Mouse (Mus musculus) CH12.LX (cell line): Measurements from ENCODE around the gene Pbrm1. TPM values are rescaled to one million over a fixed set of nuclear protein-coding genes. Genes with fewer than 3 reads are reported as not detected.

Experiments used
- DNase-seq: peaks from one replicate; pipeline ENCODE4 v3.0.0-alpha.2; 2013; ENCODE audit errors: extremely low read depth
- H3K27ac ChIP-seq: 2 replicates; pipeline ENCODE4 v1.5.1; 2012; ENCODE audit warnings: low read depth, mild to moderate bottlenecking, control low read depth, moderate library complexity; ENCODE audit not compliant: insufficient read depth
- H3K27me3 ChIP-seq: replicated peaks from 2 replicates; pipeline ENCODE3; 2012; ENCODE audit warnings: inconsistent platforms
- H3K36me3 ChIP-seq, 2 experiments: replicated peaks in 1 of 2; 2 replicates each; pipeline versions ENCODE3 to v1.6.1; 2012; ENCODE audit warnings: inconsistent platforms in 1 of 2, low read length in 1 of 2, mild to moderate bottlenecking in 1 of 2, mixed read lengths in 1 of 2, moderate library complexity in 1 of 2; ENCODE audit not compliant: control insufficient read depth in 1 of 2, insufficient read depth in 1 of 2
- H3K4me1 ChIP-seq, 2 experiments: 2 replicates each; pipeline ENCODE4 v1.6.1; 2012; ENCODE audit warnings: inconsistent platforms in 1 of 2, moderate library complexity in 1 of 2; ENCODE audit not compliant: insufficient read depth in 2 of 2, control insufficient read depth in 1 of 2
- H3K4me2 ChIP-seq: 2 replicates; pipeline ENCODE4 v1.6.1; 2012; ENCODE audit warnings: low read depth, mild to moderate bottlenecking, control low read depth; ENCODE audit not compliant: poor library complexity, insufficient read depth, severe bottlenecking
- H3K4me3 ChIP-seq, 3 experiments: fragments of 150-350 bp in 1 of 3; sonication (generic) in 1 of 3; replicated peaks in 1 of 3; 2 replicates each; pipeline versions ENCODE3 to v1.5.1; 2011 to 2012; ENCODE audit warnings: low read depth in 2 of 3, low read length in 2 of 3, mild to moderate bottlenecking in 2 of 3, moderate library complexity in 2 of 3, control low read depth in 1 of 3, improper control_type of control experiment in 1 of 3, inconsistent platforms in 1 of 3, mixed read lengths in 1 of 3; ENCODE audit not compliant: poor library complexity in 1 of 3
- H3K79me2 ChIP-seq: replicated peaks from 2 replicates; pipeline ENCODE4 v1.6.1; 2012; ENCODE audit warnings: mild to moderate bottlenecking, moderate library complexity; ENCODE audit not compliant: control insufficient read depth, poor library complexity, insufficient read depth, severe bottlenecking; ENCODE audit errors: extremely low read depth
- H3K9ac ChIP-seq: 2 replicates; pipeline ENCODE4 v1.6.1; 2012; ENCODE audit warnings: low read depth, mild to moderate bottlenecking, control low read depth, moderate library complexity; ENCODE audit not compliant: insufficient read depth
- H3K9me3 ChIP-seq: replicated peaks from 2 replicates; pipeline ENCODE3; 2012; ENCODE audit warnings: low read length, inconsistent platforms, mixed read lengths
- BHLHE40 ChIP-seq: IDR thresholded peaks from 2 replicates; pipeline ENCODE4 v1.6.1; 2011; ENCODE audit warnings: mild to moderate bottlenecking, low read depth, low read length, improper control_type of control experiment
- CHD1 ChIP-seq: IDR thresholded peaks from 2 replicates; pipeline ENCODE4 v1.6.1; 2012; ENCODE audit warnings: low read depth, low read length, improper control_type of control experiment, inconsistent platforms
- CHD2 ChIP-seq: IDR thresholded peaks from 2 replicates; pipeline ENCODE4 v1.6.1; 2011; ENCODE audit warnings: low read length, improper control_type of control experiment
- CTCF ChIP-seq, 2 experiments: IDR thresholded peaks in 1 of 2; conservative IDR thresholded peaks in 1 of 2; 2 replicates each; pipeline ENCODE4 v1.5.1; 2011 to 2012; ENCODE audit warnings: low read depth in 2 of 2, low read length in 2 of 2, improper control_type of control experiment in 1 of 2, inconsistent platforms in 1 of 2, mild to moderate bottlenecking in 1 of 2, moderate library complexity in 1 of 2
- E2F4 ChIP-seq: IDR thresholded peaks from 2 replicates; pipeline ENCODE4 v1.6.1; 2011; ENCODE audit warnings: low read depth, low read length, improper control_type of control experiment; ENCODE audit not compliant: insufficient replicate concordance
- EP300 ChIP-seq: IDR thresholded peaks from 2 replicates; pipeline ENCODE4 v1.6.1; 2011; ENCODE audit warnings: low read length, improper control_type of control experiment
- GABPA ChIP-seq: IDR thresholded peaks from 2 replicates; pipeline ENCODE4 v1.6.1; 2012; ENCODE audit warnings: low read depth, low read length, improper control_type of control experiment, inconsistent platforms; ENCODE audit not compliant: insufficient replicate concordance
- IRF4 ChIP-seq: IDR thresholded peaks from 2 replicates; pipeline ENCODE4 v1.6.1; 2014; ENCODE audit warnings: low read depth, mild to moderate bottlenecking, inconsistent platforms, low read length, improper control_type of control experiment
- JUN ChIP-seq: IDR thresholded peaks from 2 replicates; pipeline ENCODE4 v1.6.1; 2011; ENCODE audit warnings: low read depth, mild to moderate bottlenecking, low read length, improper control_type of control experiment, moderate library complexity; ENCODE audit not compliant: insufficient read depth
- KAT2A ChIP-seq: IDR thresholded peaks from 2 replicates; pipeline ENCODE4 v1.6.1; 2012; ENCODE audit warnings: low read length, improper control_type of control experiment, inconsistent platforms; ENCODE audit not compliant: insufficient replicate concordance
- MAFK ChIP-seq: IDR thresholded peaks from 2 replicates; pipeline ENCODE4 v1.6.1; 2011; ENCODE audit warnings: low read length, improper control_type of control experiment; ENCODE audit not compliant: insufficient replicate concordance
- MXI1 ChIP-seq: IDR thresholded peaks from 2 replicates; pipeline ENCODE4 v1.6.1; 2011; ENCODE audit warnings: mild to moderate bottlenecking, low read depth, low read length, improper control_type of control experiment
- NRF1 ChIP-seq: IDR thresholded peaks from 2 replicates; pipeline ENCODE4 v1.6.1; 2014; ENCODE audit warnings: low read depth, mild to moderate bottlenecking, inconsistent platforms, low read length, improper control_type of control experiment, moderate library complexity
- PAX5 ChIP-seq: IDR thresholded peaks from 2 replicates; pipeline ENCODE4 v1.6.1; 2012; ENCODE audit warnings: low read length, inconsistent platforms, mixed read lengths
- POLR2A ChIP-seq: IDR thresholded peaks from 2 replicates; pipeline ENCODE4 v1.6.1; 2011; ENCODE audit warnings: low read depth, mild to moderate bottlenecking, improper control_type of control experiment, low read length
- POLR2AphosphoS2 ChIP-seq: IDR thresholded peaks from 2 replicates; pipeline ENCODE4 v1.6.1; 2011; ENCODE audit warnings: low read depth, low read length, improper control_type of control experiment
- RAD21 ChIP-seq: IDR thresholded peaks from 2 replicates; pipeline ENCODE4 v1.6.1; 2011; ENCODE audit warnings: low read depth, mild to moderate bottlenecking, low read length, improper control_type of control experiment, moderate library complexity
- RCOR1 ChIP-seq: conservative IDR thresholded peaks from 2 replicates; pipeline ENCODE4 v1.6.1; 2012; ENCODE audit warnings: low read depth, mild to moderate bottlenecking, inconsistent platforms, low read length, improper control_type of control experiment
- SIN3A ChIP-seq: IDR thresholded peaks from 2 replicates; pipeline ENCODE4 v1.6.1; 2012; ENCODE audit warnings: low read length, improper control_type of control experiment, inconsistent platforms
- TBP ChIP-seq: conservative IDR thresholded peaks from 2 replicates; pipeline ENCODE4 v1.6.1; 2011; ENCODE audit warnings: low read depth, low read length, improper control_type of control experiment
- USF1 ChIP-seq: IDR thresholded peaks from 2 replicates; pipeline ENCODE4 v1.6.1; 2014; ENCODE audit warnings: low read depth, mild to moderate bottlenecking, inconsistent platforms, low read length, improper control_type of control experiment
- USF2 ChIP-seq: conservative IDR thresholded peaks from 2 replicates; pipeline ENCODE4 v1.6.1; 2011; ENCODE audit warnings: low read depth, low read length, improper control_type of control experiment
- ZC3H11A ChIP-seq: IDR thresholded peaks from 2 replicates; pipeline ENCODE4 v1.6.1; 2012; ENCODE audit warnings: low read depth, mild to moderate bottlenecking, inconsistent platforms, low read length, improper control_type of control experiment
- ZKSCAN1 ChIP-seq: IDR thresholded peaks from 2 replicates; pipeline ENCODE4 v1.6.1; 2012; ENCODE audit warnings: low read depth, inconsistent platforms, low read length, improper control_type of control experiment, borderline replicate concordance
- ZMIZ1 ChIP-seq: IDR thresholded peaks from 2 replicates; pipeline ENCODE4 v1.6.1; 2012; ENCODE audit warnings: low read depth, mild to moderate bottlenecking, inconsistent platforms, low read length, improper control_type of control experiment
- ZNF384 ChIP-seq: IDR thresholded peaks from 2 replicates; pipeline ENCODE4 v1.6.1; 2012; ENCODE audit warnings: low read depth, low read length, improper control_type of control experiment, inconsistent platforms
- dilution Hi-C: fragments of 300-500 bp; cut with MboI; formaldehyde crosslinking; loops from 2 replicates; pipeline ENCODE4 v1.14.3; 2020; ENCODE audit warnings: low sequenced_read_pairs; ENCODE audit not compliant: extremely low pct_unique_long_range_greater_than_20kb, extremely low pct_ligation_motif_present
- in situ Hi-C: fragments of 300-500 bp; cut with MboI; formaldehyde crosslinking; loops from 3 replicates; pipeline ENCODE4 v1.14.3; 2019; ENCODE audit warnings: low sequenced_read_pairs, low pct_ligation_motif_present, low pct_unique_long_range_greater_than_20kb, mixed read lengths
- polyA plus RNA-seq: library from polyadenylated mRNA; unstranded; fragments of >175 nt; gene quantifications from 2 replicates; pipeline ENCODE4 v1.2.1, GENCODE M21; 2012; ENCODE audit warnings: low read depth; ENCODE audit not compliant: insufficient read length
- total RNA-seq, 2 experiments: library from RNA; depleted of rRNA; stranded (reverse); fragments of 300-350 nt in 1 of 2; fragments of >200 nt in 1 of 2; gene quantifications; 2 replicates each; pipeline ENCODE4 v1.2.3; 2012 to 2014

Gene Pbrm1
- total and polyA plus RNA-seq, 3 experiments, result 20.4 to 28.8 (median 22.6) TPM

DNA sequence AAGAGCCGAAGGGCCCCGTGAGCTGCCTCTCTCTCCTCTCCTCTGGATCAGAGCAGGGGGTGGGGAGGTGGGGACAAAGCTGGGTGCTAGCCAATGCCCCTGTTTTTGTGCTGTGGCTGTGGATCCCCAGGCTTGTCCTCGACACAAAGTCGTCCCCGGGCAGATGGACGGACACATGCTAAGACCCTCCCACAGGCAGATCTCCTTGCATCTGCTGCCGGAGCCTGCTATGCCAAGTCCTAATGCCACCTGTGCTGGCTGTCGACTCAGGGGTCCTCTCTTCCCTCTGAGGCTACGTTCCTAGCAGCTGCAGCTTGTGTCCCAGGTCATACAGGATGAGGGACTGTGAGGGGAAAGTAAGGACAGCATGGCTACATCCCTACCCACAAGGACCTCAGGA, 147.9 kb downstream of the Pbrm1 start:
- dilution Hi-C loops, result no loop called here
- in situ Hi-C loops, result no loop called here
- Histone ChIP-seq H3K4me1 (peaks cover 16 to 57% of the 10 kb centered on the region in 2 experiments), H3K27ac (no peak overlapping the region), H3K9me3 (no peaks in the 10 kb centered on the region), H3K36me3 (peaks cover 15 to 19% of the 10 kb centered on the region in 2 experiments), H3K9ac (no peak overlapping the region), H3K79me2 (no peaks in the 10 kb centered on the region), H3K27me3 (no peaks in the 10 kb centered on the region), H3K4me2 (no peak overlapping the region), H3K4me3 (no peak overlapping the region)
- no peak for DNase-seq
- no peak for TF ChIP-seq BHLHE40

DNA sequence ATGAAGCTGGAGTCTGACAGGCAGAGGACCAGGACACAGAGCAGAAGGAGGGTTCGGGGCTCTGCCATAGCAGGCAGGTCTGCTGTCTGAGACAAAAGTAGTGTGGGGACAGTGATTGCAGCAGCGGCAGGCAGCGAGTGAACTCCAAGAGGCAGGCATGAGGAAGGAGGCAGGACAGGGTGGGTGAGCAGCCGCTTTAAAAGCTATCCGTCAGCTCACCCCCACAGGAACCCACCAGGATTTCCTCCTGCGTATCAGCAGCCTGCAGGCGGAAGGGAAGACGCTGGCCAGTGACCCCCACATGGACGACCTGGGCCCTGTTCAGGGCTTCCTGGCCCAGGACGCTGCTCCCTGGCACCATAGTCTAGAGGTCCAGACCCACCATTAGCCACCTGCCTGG, 149.5 kb downstream of the Pbrm1 start, which contains the start of gene Stab1:
Gene Stab1, minus strand, starts transcription at position 217 of the 400 bp plus-strand sequence.
- no peak for DNase-seq
- Histone ChIP-seq H3K9me3 (no peaks in the 10 kb centered on the region), H3K27ac (no peak within 1 kb of the TSS), H3K4me3 (no peak within 1 kb of the TSS), H3K4me1 (peaks cover 13 to 41% of the 10 kb centered on the region in 2 experiments), H3K79me2 (no peaks in the 10 kb centered on the region), H3K36me3 (peaks cover 31 to 35% of the 10 kb centered on the region in 2 experiments), H3K9ac (no peak within 1 kb of the TSS), H3K4me2 (no peak within 1 kb of the TSS), H3K27me3 (no peaks in the 10 kb centered on the region)
- dilution Hi-C loops, result no loop called here
- in situ Hi-C loops, result no loop called here
- TF ChIP-seq POLR2AphosphoS2 (no peak), GABPA (no peak), E2F4 (no peak), ZKSCAN1 (no peak), ZMIZ1 (no peak), CHD2 (no peak), IRF4 (no peak), NRF1 (no peak), MXI1 (no peak), ZC3H11A (no peak), PAX5 (no peak)

DNA sequence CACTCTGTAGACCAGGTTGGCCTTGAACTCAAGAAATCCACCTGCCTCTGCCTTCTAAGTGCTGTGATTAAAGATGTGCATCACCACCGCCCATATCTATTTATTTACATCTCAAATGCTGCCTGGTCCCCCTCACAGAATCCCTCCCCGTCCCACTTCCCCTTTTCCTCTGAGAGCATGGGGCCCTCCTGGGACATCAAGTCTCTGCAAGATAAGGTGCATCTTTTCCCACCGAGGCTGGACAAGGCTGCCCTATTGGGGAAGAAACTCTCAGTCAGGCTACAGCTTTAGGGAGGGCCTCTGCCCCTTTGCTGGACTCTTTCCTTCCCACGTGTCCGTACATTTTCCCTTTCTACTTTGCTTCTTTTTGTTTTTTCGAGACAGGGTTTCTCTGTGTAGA, 150.6 kb downstream of the Pbrm1 start:
- Histone ChIP-seq H3K27me3 (no peaks in the 10 kb centered on the region), H3K4me2 (no peak overlapping the region), H3K4me3 (no peak overlapping the region), H3K36me3 (peaks cover 42 to 45% of the 10 kb centered on the region in 2 experiments), H3K27ac (no peak overlapping the region), H3K9me3 (no peaks in the 10 kb centered on the region), H3K4me1 (peaks cover 13 to 34% of the 10 kb centered on the region in 2 experiments), H3K9ac (no peak overlapping the region), H3K79me2 (no peaks in the 10 kb centered on the region)
- in situ Hi-C loops (no loop called here), dilution Hi-C loops (no loop called here)
- DNase-seq, result peak; percentile 64
- no peak for TF ChIP-seq PAX5
- TF ChIP-seq JUN, result no peak
- TF ChIP-seq RCOR1, result no peak
- TF ChIP-seq RAD21, result no peak
- TF ChIP-seq E2F4, result no peak
- no peak for TF ChIP-seq CHD1
- TF ChIP-seq MXI1, result no peak
- peak; percentile 60; the same call in 1 of the 2 replicates for TF ChIP-seq POLR2AphosphoS2
- peak; percentile 50; the same call in 1 of the 2 replicates for TF ChIP-seq EP300
- no peak for TF ChIP-seq USF2
- no peak for TF ChIP-seq USF1
- TF ChIP-seq ZC3H11A, result no peak
- no peak for TF ChIP-seq MAFK
- 0 out of 2 replicates have a peak, but pooled peaks have one; percentile 14 for TF ChIP-seq KAT2A
- no peak for TF ChIP-seq NRF1
- no peak for TF ChIP-seq ZNF384
- no peak for TF ChIP-seq SIN3A
- no peak for TF ChIP-seq TBP
- no peak for TF ChIP-seq CTCF (conservative IDR thresholded peaks at IDR 0.05 in 1 of 2, IDR thresholded peaks at IDR 0.05 in 1 of 2; ENCODE audit: low read depth in 2 of 2, low read length in 2 of 2)
- no peak for TF ChIP-seq POLR2A
